Mouse (Mus musculus) C2C12 (cell line): Measurements from ENCODE around the gene Ranbp3. TPM values are rescaled to one million over a fixed set of nuclear protein-coding genes. Genes with fewer than 3 reads are reported as not detected.
A peak's percentile ranks its signal among the peaks of the same experiment; 100 is the strongest.

ENCODE experiments used
- H3K27me3 ChIP-seq: one replicate; pipeline ENCODE4 v1.6.1; 2011; ENCODE audit not compliant: control insufficient read depth, insufficient read depth, insufficient read length
- H3K36me3 ChIP-seq: one replicate; pipeline ENCODE4 v1.6.1; 2011; ENCODE audit not compliant: control insufficient read depth, insufficient read depth
- H3K4me3 ChIP-seq: one replicate; pipeline ENCODE4 v1.5.1; 2011; ENCODE audit warnings: mild to moderate bottlenecking, control low read depth; ENCODE audit not compliant: poor library complexity, insufficient read depth, severe bottlenecking
- H3K79me2 ChIP-seq: one replicate; pipeline ENCODE4 v1.6.1; 2011; ENCODE audit not compliant: control insufficient read depth, insufficient read depth
- H3K79me3 ChIP-seq: one replicate; pipeline ENCODE4 v1.6.1; 2011; ENCODE audit warnings: low read depth, control low read depth
- H3ac ChIP-seq: one replicate; pipeline ENCODE3; 2011; ENCODE audit warnings: low read depth; ENCODE audit not compliant: control insufficient read depth, insufficient read length
- CEBPB ChIP-seq: IDR thresholded peaks from one replicate; pipeline ENCODE4 v1.6.1; 2011; ENCODE audit warnings: low read depth, mild to moderate bottlenecking, control low read depth, moderate library complexity
- CTCF ChIP-seq: IDR thresholded peaks from one replicate; pipeline ENCODE4 v1.5.1; 2011; ENCODE audit not compliant: control insufficient read depth, insufficient read depth, insufficient read length
- FOSL1 ChIP-seq: IDR thresholded peaks from one replicate; pipeline ENCODE4 v1.8.0; 2011; ENCODE audit warnings: mild to moderate bottlenecking, low read length; ENCODE audit not compliant: poor library complexity, insufficient read depth, severe bottlenecking
- MAX ChIP-seq: IDR thresholded peaks from one replicate; pipeline ENCODE4 v1.6.1; 2011; ENCODE audit warnings: mild to moderate bottlenecking, control low read depth
- MYOD1 ChIP-seq: IDR thresholded peaks from one replicate; pipeline ENCODE4 v1.6.1; 2011; ENCODE audit warnings: low read depth; ENCODE audit not compliant: control insufficient read depth, insufficient read length
- MYOG ChIP-seq: IDR thresholded peaks from one replicate; pipeline ENCODE4 v1.6.1; 2011; ENCODE audit not compliant: control insufficient read depth, insufficient read length; ENCODE audit errors: extremely low read depth
- USF1 ChIP-seq: IDR thresholded peaks from one replicate; pipeline ENCODE4 v1.6.1; 2011; ENCODE audit warnings: low read depth, mild to moderate bottlenecking, control low read depth, moderate library complexity
- polyA plus RNA-seq: library from polyadenylated mRNA; unstranded; fragments of >200 nt; fragmentation: generic; extraction: Trizol; gene quantifications from one replicate; pipeline ENCODE4 v1.2.1, GENCODE M21; 2012; ENCODE audit warnings: missing spikeins

Ranbp3 gene
- polyA plus RNA-seq, 1 experiment = 107 TPM

DNA sequence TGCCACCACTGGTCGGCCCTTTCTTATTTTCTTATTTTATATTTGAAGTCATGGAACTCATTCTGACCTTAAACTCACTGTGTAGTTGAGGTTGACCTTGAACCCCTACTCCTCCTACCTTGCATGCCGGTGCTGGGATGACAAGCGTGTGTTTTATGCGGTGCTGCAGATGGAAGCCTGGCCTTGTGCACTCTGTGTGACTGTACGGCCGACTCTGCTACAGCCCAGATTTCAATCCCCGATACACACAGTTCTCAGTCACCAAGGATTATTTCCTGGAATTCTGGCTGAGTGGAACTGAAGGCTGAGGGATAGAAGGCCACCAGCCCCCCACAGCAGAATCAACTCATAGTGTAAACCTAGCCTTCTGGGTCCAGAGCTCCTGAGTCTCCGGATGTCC is 3.3 kb upstream of the Ranbp3 start:
- Histone ChIP-seq H3K79me3 (peaks cover 13% of the 10 kb centered on the region), H3K27me3 (no peaks in the 10 kb centered on the region), H3ac (no peak overlapping the region), H3K36me3 (no peaks in the 10 kb centered on the region), H3K4me3 (no peak overlapping the region), H3K79me2 (peaks cover 16% of the 10 kb centered on the region)
- no peak for TF ChIP-seq USF1
- TF ChIP-seq FOSL1 = no peak
- no peak for TF ChIP-seq MAX
- no peak for TF ChIP-seq CTCF
- TF ChIP-seq MYOD1 = no peak

DNA sequence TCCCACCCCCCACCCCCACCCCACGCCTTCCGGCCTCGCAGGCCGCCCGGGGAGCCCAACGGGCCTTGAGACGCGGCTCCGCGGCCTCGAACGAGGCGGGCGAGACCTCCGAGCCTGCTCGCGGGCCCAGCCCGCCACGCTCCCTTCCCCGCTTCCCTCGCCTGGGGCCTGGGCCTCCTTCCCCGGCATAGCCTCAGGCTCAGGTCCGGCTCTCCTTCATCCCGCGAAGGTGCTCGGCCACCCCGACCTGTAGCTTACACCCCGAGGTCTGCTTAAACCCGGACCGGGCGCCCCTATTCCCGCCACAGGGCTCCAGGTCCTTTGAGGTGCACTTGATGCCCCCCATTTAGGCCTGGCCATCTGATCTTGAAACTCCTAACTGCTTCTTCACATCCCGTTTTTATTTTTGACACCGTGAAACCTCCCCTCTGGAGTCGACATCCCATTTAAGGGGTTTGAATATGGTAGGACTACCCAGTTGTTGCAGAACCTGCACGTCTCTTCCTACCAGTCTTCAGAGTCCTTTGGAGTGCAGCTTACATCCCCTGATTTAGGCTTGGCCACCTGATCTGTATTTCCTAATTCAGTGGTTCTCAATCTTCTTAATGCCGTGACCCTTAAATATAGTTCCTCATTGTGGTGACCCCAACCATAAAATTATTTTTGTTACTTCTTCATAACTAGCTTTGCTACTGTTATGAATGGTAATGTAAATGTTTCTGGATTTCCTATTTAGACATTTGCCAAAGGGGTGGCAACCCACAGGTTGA is 738 bp downstream of the Ranbp3 start:
- TF ChIP-seq FOSL1 = no peak
- TF ChIP-seq CEBPB = no peak
- TF ChIP-seq MAX = no peak
- no peak for TF ChIP-seq USF1
- no peak for TF ChIP-seq MYOG
- TF ChIP-seq MYOD1 = no peak
- no peak for TF ChIP-seq CTCF
- H3K4me3 ChIP-seq = peak overlapping the region; percentile 87
- H3K36me3 ChIP-seq = peaks cover 24% of the 10 kb centered on the region
- peak overlapping the region; percentile 82 for H3ac ChIP-seq
- peaks cover 52% of the 10 kb centered on the region for H3K79me3 ChIP-seq
- peaks cover 56% of the 10 kb centered on the region for H3K79me2 ChIP-seq
- no peaks in the 10 kb centered on the region for H3K27me3 ChIP-seq

- H3K36me3 ChIP-seq = peaks cover 64% of the 10 kb centered on the region
Observed at GRCm38 (mm10) chr17:56681791-56682190, 8.7 kb downstream of the Ranbp3 start.

DNA sequence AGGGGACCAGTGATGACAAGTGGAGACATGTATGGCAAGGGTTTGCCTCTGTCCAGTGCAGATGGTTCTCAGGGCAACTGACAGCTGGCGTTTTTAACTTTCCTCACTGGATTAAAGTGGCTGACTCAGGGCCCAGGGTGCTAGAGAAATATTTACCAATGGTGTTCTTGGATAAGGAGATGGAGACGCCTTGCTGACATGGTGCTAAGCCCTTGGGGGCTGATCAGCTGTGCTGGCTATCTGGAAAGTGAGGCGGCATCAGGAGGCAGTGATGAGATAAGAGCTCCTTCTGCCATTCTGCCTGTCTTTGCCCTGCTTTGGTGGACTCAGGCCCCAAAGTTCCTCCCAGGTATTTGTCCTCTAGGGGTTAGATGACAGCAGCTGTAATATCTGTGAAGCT is 9.8 kb downstream of the Ranbp3 start:
- Histone ChIP-seq H3K4me3 (no peak overlapping the region), H3K27me3 (no peaks in the 10 kb centered on the region), H3K36me3 (peaks cover 66% of the 10 kb centered on the region), H3K79me2 (peaks cover 100% of the 10 kb centered on the region), H3K79me3 (peaks cover 84% of the 10 kb centered on the region), H3ac (no peak overlapping the region)
- TF ChIP-seq USF1 (no peak), CEBPB (no peak), FOSL1 (no peak), MYOG (no peak), CTCF (no peak), MYOD1 (no peak), MAX (no peak)

More at GRCm38 (mm10) chr17:56681791-56682190, 8.7 kb downstream of the Ranbp3 start:
- H3ac ChIP-seq = no peak overlapping the region
- H3K79me3 ChIP-seq = peaks cover 91% of the 10 kb centered on the region
- H3K27me3 ChIP-seq = no peaks in the 10 kb centered on the region
- no peak overlapping the region for H3K4me3 ChIP-seq
- no peak for TF ChIP-seq USF1
- TF ChIP-seq CEBPB = no peak
- H3K79me2 ChIP-seq = peaks cover 100% of the 10 kb centered on the region

DNA sequence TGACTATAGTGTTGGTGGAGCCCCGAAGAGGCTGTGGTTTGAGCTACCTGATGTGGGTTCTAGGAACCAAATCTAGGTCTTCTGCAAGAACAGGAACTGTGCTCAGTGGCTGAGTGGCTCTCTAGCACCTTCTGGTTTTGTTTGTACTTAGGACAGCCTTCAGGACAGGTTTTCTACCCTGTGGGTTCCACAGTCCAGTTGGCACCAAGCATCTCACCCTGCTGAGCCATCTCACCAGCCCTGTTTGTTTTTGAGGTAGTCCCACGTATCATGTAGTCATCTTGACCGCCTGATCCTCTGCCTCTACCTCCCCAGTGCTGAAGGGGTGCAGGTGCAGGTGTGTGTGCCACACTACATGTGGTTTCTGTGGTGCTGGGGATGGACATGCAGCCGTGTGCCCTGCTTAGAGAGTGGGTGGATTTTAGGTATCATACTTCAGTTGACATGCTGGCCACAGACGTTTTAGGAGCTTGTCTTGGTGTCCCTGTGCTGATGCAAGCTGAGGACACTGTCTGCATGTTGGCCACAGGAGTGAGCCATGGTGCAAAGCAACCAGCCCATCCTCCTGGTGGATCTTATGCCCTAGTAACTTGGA is 10.5 kb downstream of the Ranbp3 start:
- peaks cover 71% of the 10 kb centered on the region for H3K36me3 ChIP-seq
- no peak for TF ChIP-seq MAX
- no peak for TF ChIP-seq USF1
- no peak for TF ChIP-seq CEBPB
- no peak for TF ChIP-seq FOSL1
- TF ChIP-seq CTCF = no peak
- no peak for TF ChIP-seq MYOD1
- TF ChIP-seq MYOG = no peak
- peaks cover 100% of the 10 kb centered on the region for H3K79me2 ChIP-seq
- H3K27me3 ChIP-seq = no peaks in the 10 kb centered on the region
- H3ac ChIP-seq = no peak overlapping the region
- H3K4me3 ChIP-seq = no peak overlapping the region
- peaks cover 78% of the 10 kb centered on the region for H3K79me3 ChIP-seq

DNA sequence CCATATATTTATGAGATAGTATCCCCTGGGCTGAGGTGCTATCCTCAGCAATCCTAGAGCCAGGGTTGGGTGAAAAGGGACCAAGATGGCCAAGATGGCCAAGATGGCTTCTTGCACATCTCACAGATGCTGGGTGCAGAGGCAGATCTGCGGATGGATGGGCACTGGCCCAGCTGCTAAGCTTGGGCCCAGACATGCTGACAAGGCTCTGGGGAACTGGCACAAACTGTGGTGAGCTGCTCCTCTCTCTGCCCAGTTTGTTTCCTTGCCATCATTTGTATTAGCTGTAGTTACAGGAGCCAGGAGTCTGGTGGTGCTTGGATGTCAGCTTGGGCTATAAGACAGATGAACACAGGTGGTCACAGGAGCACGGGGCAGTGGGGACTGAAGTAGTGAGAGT is 11.6 kb downstream of the Ranbp3 start:
- H3K4me3 ChIP-seq = no peak overlapping the region
- no peak for TF ChIP-seq USF1
- TF ChIP-seq FOSL1 = no peak
- TF ChIP-seq CTCF = no peak
- no peak for TF ChIP-seq MYOG
- no peak for TF ChIP-seq MAX
- no peak for TF ChIP-seq CEBPB
- peaks cover 100% of the 10 kb centered on the region for H3K79me2 ChIP-seq
- peaks cover 74% of the 10 kb centered on the region for H3K36me3 ChIP-seq
- peaks cover 70% of the 10 kb centered on the region for H3K79me3 ChIP-seq
- no peak overlapping the region for H3ac ChIP-seq
- H3K27me3 ChIP-seq = no peaks in the 10 kb centered on the region
